Mouse (Mus musculus): ENCODE results near the gene S100a16. TPM values are rescaled to one million over a fixed set of nuclear protein-coding genes. Genes with fewer than 3 reads are reported as not detected.

The S100a16 gene
- polyA plus RNA-seq, 1 experiment from 2014 or later: 44.0 TPM

DNA sequence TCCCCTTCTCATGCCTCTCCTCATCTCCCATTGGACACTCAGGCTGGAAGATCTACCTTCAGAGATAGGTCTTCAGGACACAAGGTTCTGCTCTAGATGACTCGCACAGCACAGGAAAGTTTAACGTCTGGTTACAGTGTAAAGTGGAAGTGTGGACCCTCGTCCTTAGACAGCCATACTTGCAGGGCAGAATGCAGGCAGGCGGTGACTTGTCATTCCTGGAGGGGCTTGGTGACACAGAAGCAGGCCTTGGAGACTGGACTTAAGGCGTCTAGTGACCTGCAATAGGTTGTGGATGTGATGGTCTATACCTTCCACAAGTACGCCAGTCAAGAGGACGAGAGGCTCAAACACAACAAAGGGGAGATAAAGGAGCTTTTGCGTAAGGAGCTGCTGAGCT is 52.9 kb downstream of the S100a16 start, which contains the start of gene S100a2:
TSS of gene S100a2 (plus strand) at position 301 of the 400 bp plus-strand sequence.
- no peak within 1 kb of the TSS for H3K4me2 ChIP-seq
- no peaks in the 10 kb centered on the region for H3K27me3 ChIP-seq (replicated peaks)
- no peaks in the 10 kb centered on the region for H3K36me3 ChIP-seq
- no peaks in the 10 kb centered on the region for H3K4me1 ChIP-seq
- H3K4me3 ChIP-seq (replicated peaks): no peak within 1 kb of the TSS
- 85% methylated on average over 8 of the region's 8 CpGs for WGBS
- ATAC-seq (ENCODE audit: low FRiP score): no peak
- no peak within 1 kb of the TSS for H3K27ac ChIP-seq (replicated peaks)
- no peaks in the 10 kb centered on the region for H3K9me3 ChIP-seq (replicated peaks)
- H3K9ac ChIP-seq (replicated peaks): no peak within 1 kb of the TSS

Other genes starting within 250 kb of the S100a16 start
- gene Gatad2b, start 244.1 kb upstream of the S100a16 start, polyA plus RNA-seq (2015; fragmentation: Nextera tagmentation; extraction: Ambion mirVana): 13.2 and 15.0 TPM in 2 replicates
- 30.5 and 34.3 TPM in 2 replicates for gene Slc27a3, start 147.3 kb upstream of the S100a16 start, polyA plus RNA-seq (2015; fragmentation: Nextera tagmentation; extraction: Ambion mirVana)
- gene Ints3, start 103.6 kb upstream of the S100a16 start, polyA plus RNA-seq (2015; fragmentation: Nextera tagmentation; extraction: Ambion mirVana): 29.8 and 31.5 TPM in 2 replicates
- 3.1 and 4.4 TPM in 2 replicates for gene Npr1, start 71.4 kb upstream of the S100a16 start, polyA plus RNA-seq (2015; fragmentation: Nextera tagmentation; extraction: Ambion mirVana)
- gene Ilf2, start 61.1 kb upstream of the S100a16 start, polyA plus RNA-seq (2015; fragmentation: Nextera tagmentation; extraction: Ambion mirVana): 218 and 229 TPM in 2 replicates
- 97.8 and 98.7 TPM in 2 replicates for gene Snapin, start 46.2 kb upstream of the S100a16 start, polyA plus RNA-seq (2015; fragmentation: Nextera tagmentation; extraction: Ambion mirVana)
- 169 TPM in 2 replicates for gene Chtop, start 27.8 kb upstream of the S100a16 start, polyA plus RNA-seq (2015; fragmentation: Nextera tagmentation; extraction: Ambion mirVana)
- gene S100a1, start 22.9 kb upstream of the S100a16 start, polyA plus RNA-seq (2015; fragmentation: Nextera tagmentation; extraction: Ambion mirVana): 23.5 and 29.1 TPM in 2 replicates
- 11.7 and 16.8 TPM in 2 replicates for gene S100a13, start 22.8 kb upstream of the S100a16 start, polyA plus RNA-seq (2015; fragmentation: Nextera tagmentation; extraction: Ambion mirVana)
- gene S100a14, start 10.4 kb upstream of the S100a16 start, polyA plus RNA-seq (2015; fragmentation: Nextera tagmentation; extraction: Ambion mirVana): 0.87 and 13.5 TPM in 2 replicates
- gene S100a3, start 23.3 kb downstream of the S100a16 start, polyA plus RNA-seq (2015; fragmentation: Nextera tagmentation; extraction: Ambion mirVana): 1.1 and 4.3 TPM in 2 replicates
- gene S100a2, start 53.0 kb downstream of the S100a16 start, polyA plus RNA-seq (2015; fragmentation: Nextera tagmentation; extraction: Ambion mirVana): not detected in 2 replicates
- gene Gm42674, start 64.7 kb downstream of the S100a16 start, polyA plus RNA-seq (2015; fragmentation: Nextera tagmentation; extraction: Ambion mirVana): not detected in 2 replicates
- gene S100a4, start 66.5 kb downstream of the S100a16 start, polyA plus RNA-seq (2015; fragmentation: Nextera tagmentation; extraction: Ambion mirVana): 1.2 and 10.7 TPM in 2 replicates
- not detected in 2 replicates for gene S100a5, start 71.3 kb downstream of the S100a16 start, polyA plus RNA-seq (2015; fragmentation: Nextera tagmentation; extraction: Ambion mirVana)
- gene S100a6, start 75.6 kb downstream of the S100a16 start, polyA plus RNA-seq (2015; fragmentation: Nextera tagmentation; extraction: Ambion mirVana): 43.6 and 90.4 TPM in 2 replicates
- not detected in 2 replicates for gene S100a7a, start 116.8 kb downstream of the S100a16 start, polyA plus RNA-seq (2015; fragmentation: Nextera tagmentation; extraction: Ambion mirVana)
- 9.2 and 16.0 TPM in 2 replicates for gene S100a8, start 131.7 kb downstream of the S100a16 start, polyA plus RNA-seq (2015; fragmentation: Nextera tagmentation; extraction: Ambion mirVana)
- gene S100a9, start 158.5 kb downstream of the S100a16 start, polyA plus RNA-seq (2015; fragmentation: Nextera tagmentation; extraction: Ambion mirVana): 6.2 and 12.6 TPM in 2 replicates
- not detected in 2 replicates for gene Pglyrp4, start 189.7 kb downstream of the S100a16 start, polyA plus RNA-seq (2015; fragmentation: Nextera tagmentation; extraction: Ambion mirVana)
- gene Gm5849, start 240.6 kb downstream of the S100a16 start, polyA plus RNA-seq (2015; fragmentation: Nextera tagmentation; extraction: Ambion mirVana): not detected in 2 replicates